Mouse (Mus musculus): ENCODE results near the gene Rfx4. TPM values are rescaled to one million over a fixed set of nuclear protein-coding genes. Genes with fewer than 3 reads are reported as not detected.

Gene Rfx4
- polyA plus RNA-seq, 1 experiment from 2014 or later: 1.3 TPM

DNA sequence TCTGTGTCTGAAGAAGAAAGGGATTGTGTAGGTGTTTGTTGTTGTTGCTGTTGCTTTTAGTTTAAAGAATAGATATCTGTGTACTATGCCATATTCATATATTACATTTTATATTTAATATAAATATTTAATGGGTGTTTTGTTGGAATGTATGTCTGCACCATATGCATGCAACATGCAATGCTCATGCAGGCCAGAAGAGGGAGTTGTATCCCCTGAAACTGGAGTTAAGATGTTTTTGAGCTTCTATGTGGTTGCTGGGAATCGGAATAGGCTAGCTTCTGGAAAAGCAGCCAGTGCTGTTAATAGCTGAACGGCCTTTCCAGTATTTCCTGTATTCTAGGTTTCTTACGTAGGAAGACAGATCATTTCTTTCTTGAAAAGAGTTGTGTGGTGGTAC is 189.8 kb downstream of the Rfx4 start:
- Histone ChIP-seq H3K4me2 (ENCODE audit: low read depth, severe bottlenecking) (no peak overlapping the region), H3K27ac (replicated peaks; ENCODE audit: low read depth, low read length) (no peak overlapping the region), H3K9me3 (ENCODE audit: control insufficient read depth, low read length) (no peaks in the 10 kb centered on the region), H3K36me3 (ENCODE audit: control insufficient read depth, insufficient read depth, low read length) (peaks cover 8% of the 10 kb centered on the region; the same call in 1 of the 2 replicates), H3K4me3 (ENCODE audit: low read depth, low read length) (no peak overlapping the region), H3K4me1 (ENCODE audit: control insufficient read depth, insufficient read depth, low read length) (no peaks in the 10 kb centered on the region), H3K27me3 (ENCODE audit: control insufficient read depth, insufficient read depth, low read length) (no peaks in the 10 kb centered on the region), H3K9ac (ENCODE audit: low read length) (no peak overlapping the region)
- DNase-seq (ENCODE audit: low spot score) (no peak), ATAC-seq (ENCODE audit: insufficient number of reproducible peaks, low FRiP score, low TSS enrichment, low read depth) (no peak)
- 88% methylated on average over 3 of the region's 3 CpGs for WGBS

DNA sequence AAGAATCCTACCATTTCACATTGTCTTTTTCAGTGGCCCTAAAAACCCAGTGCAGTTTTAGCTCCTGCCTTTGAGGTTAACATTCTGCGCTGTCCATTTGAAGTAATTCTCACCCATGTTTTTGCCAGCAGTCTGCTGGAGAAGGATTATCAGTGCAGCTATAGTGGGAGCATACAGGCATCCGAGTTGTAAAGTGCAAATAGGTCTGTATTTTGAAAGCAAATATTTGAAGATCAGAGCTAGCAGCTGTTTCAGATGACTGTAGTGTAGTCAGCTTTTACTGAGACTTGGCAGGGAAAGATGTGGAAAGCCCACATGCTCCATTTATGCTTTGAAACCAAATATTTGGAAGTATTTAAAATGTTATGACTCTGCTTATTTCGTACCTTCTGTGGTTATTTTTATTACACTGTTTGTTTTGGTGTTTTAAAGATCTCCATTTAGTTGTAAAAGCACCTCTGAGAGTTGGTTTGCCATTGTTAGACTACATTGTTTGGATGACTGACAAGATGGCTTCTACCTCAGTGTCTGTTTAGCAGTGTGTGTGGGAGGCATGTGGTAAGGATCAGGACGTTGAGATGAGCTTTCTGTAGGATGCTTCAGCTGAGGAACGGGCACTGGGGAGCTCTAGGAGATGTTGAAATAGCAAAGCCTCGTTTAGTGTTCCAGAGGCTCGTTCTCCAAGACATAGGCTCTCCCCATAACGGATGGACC is 193.3 kb downstream of the Rfx4 start:
- peaks cover 8% of the 10 kb centered on the region; the same call in 1 of the 2 replicates for H3K36me3 ChIP-seq (ENCODE audit: control insufficient read depth, insufficient read depth, low read length)

DNA sequence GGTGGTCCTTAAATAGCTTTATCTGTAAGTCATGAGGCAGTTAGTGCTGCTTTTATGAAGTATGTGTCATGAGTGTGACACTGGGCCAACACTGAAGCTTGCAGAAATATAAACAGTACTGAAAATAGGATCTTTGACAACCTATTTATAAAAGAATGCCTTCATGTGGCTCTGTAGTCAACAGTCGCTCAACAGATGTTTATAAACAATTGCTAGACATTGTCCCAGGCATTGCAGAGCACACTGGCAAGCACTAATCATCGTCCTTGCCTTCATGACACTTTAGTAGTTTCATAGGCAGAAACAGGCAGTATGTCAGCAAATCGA is 193.8 kb downstream of the Rfx4 start:
- ATAC-seq (ENCODE audit: insufficient number of reproducible peaks, low FRiP score, low TSS enrichment, low read depth) (no peak), DNase-seq (ENCODE audit: low spot score) (no peak)
- H3K9me3 ChIP-seq (ENCODE audit: control insufficient read depth, low read length): no peaks in the 10 kb centered on the region
- no peak overlapping the region for H3K4me3 ChIP-seq (ENCODE audit: low read depth, low read length)
- no peak overlapping the region for H3K4me2 ChIP-seq (ENCODE audit: low read depth, severe bottlenecking)
- peaks cover 8% of the 10 kb centered on the region; the same call in 1 of the 2 replicates for H3K36me3 ChIP-seq (ENCODE audit: control insufficient read depth, insufficient read depth, low read length)
- no peak overlapping the region for H3K27ac ChIP-seq (replicated peaks; ENCODE audit: low read depth, low read length)
- no peak overlapping the region for H3K9ac ChIP-seq (ENCODE audit: low read length)
- 86% methylated on average over 3 of the region's 3 CpGs for WGBS
- H3K4me1 ChIP-seq (ENCODE audit: control insufficient read depth, insufficient read depth, low read length): no peaks in the 10 kb centered on the region
- no peaks in the 10 kb centered on the region for H3K27me3 ChIP-seq (ENCODE audit: control insufficient read depth, insufficient read depth, low read length)

More for the DNA sequence above, 193.3 kb downstream of the Rfx4 start:
- Histone ChIP-seq H3K9ac (ENCODE audit: low read length) (no peak overlapping the region), H3K27ac (replicated peaks; ENCODE audit: low read depth, low read length) (no peak overlapping the region), H3K4me3 (ENCODE audit: low read depth, low read length) (no peak overlapping the region), H3K9me3 (ENCODE audit: control insufficient read depth, low read length) (no peaks in the 10 kb centered on the region), H3K4me1 (ENCODE audit: control insufficient read depth, insufficient read depth, low read length) (no peaks in the 10 kb centered on the region), H3K27me3 (ENCODE audit: control insufficient read depth, insufficient read depth, low read length) (no peaks in the 10 kb centered on the region), H3K4me2 (ENCODE audit: low read depth, severe bottlenecking) (no peak overlapping the region)
- ATAC-seq (ENCODE audit: insufficient number of reproducible peaks, low FRiP score, low TSS enrichment, low read depth): no peak
- DNase-seq (ENCODE audit: low spot score): no peak
- 83% methylated on average over 8 of the region's 8 CpGs for WGBS

DNA sequence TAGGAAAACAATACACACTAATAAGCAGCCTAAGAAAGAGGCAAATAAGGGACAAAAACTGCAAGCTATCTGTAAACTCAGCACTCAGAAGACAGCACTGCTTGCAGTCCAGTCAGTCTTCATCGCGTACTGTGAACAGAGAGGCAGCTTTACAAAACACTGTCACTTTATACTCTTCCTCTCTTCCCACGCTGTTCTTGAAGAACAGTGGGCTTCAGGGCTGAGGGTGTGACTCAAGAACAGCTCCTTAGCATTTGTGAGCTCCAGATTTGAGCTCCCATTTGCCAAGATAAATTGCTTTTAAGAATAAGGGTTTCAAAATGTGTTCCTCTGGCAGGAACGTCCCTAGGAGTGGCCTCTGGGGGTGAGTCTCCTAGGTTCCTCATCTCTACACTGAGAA is 194.5 kb downstream of the Rfx4 start:
- H3K36me3 ChIP-seq (ENCODE audit: control insufficient read depth, insufficient read depth, low read length): peaks cover 8% of the 10 kb centered on the region; the same call in 1 of the 2 replicates
- no peak for ATAC-seq (ENCODE audit: insufficient number of reproducible peaks, low FRiP score, low TSS enrichment, low read depth)
- 82% methylated on average over 4 of the region's 4 CpGs for WGBS
- H3K4me1 ChIP-seq (ENCODE audit: control insufficient read depth, insufficient read depth, low read length): no peaks in the 10 kb centered on the region
- H3K4me3 ChIP-seq (ENCODE audit: low read depth, low read length): no peak overlapping the region
- no peak overlapping the region for H3K9ac ChIP-seq (ENCODE audit: low read length)
- DNase-seq (ENCODE audit: low spot score): no peak
- no peak overlapping the region for H3K27ac ChIP-seq (replicated peaks; ENCODE audit: low read depth, low read length)
- no peaks in the 10 kb centered on the region for H3K27me3 ChIP-seq (ENCODE audit: control insufficient read depth, insufficient read depth, low read length)
- H3K9me3 ChIP-seq (ENCODE audit: control insufficient read depth, low read length): no peaks in the 10 kb centered on the region
- no peak overlapping the region for H3K4me2 ChIP-seq (ENCODE audit: low read depth, severe bottlenecking)

DNA sequence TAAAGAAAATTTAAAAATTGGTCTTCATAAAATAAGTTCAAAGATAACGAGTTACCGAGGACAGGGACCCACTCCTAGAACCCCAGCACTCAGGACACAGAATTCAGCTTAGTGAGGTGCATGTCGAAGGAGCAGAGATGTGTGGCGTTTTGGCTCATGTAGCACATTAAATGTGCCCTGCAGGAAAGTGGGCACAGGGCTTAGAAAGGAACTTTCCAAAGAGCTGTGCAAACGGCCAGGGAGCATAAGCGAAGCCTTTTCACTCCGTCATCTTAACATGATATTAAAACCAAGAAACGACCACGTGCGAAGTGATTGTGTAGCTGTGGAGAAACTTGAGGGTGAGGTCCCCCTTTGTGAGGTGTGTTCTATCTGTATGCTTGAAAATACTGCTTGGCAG is 198.4 kb downstream of the Rfx4 start:
- Histone ChIP-seq H3K9ac (ENCODE audit: low read length) (no peak overlapping the region), H3K36me3 (ENCODE audit: control insufficient read depth, insufficient read depth, low read length) (no peaks in the 10 kb centered on the region; the same call in 1 of the 2 replicates), H3K4me3 (ENCODE audit: low read depth, low read length) (no peak overlapping the region), H3K27me3 (ENCODE audit: control insufficient read depth, insufficient read depth, low read length) (no peaks in the 10 kb centered on the region), H3K9me3 (ENCODE audit: control insufficient read depth, low read length) (no peaks in the 10 kb centered on the region), H3K27ac (replicated peaks; ENCODE audit: low read depth, low read length) (no peak overlapping the region), H3K4me2 (ENCODE audit: low read depth, severe bottlenecking) (no peak overlapping the region), H3K4me1 (ENCODE audit: control insufficient read depth, insufficient read depth, low read length) (no peaks in the 10 kb centered on the region)
- WGBS: 93% methylated on average over 10 of the region's 10 CpGs
- DNase-seq (ENCODE audit: low spot score) (no peak), ATAC-seq (ENCODE audit: insufficient number of reproducible peaks, low FRiP score, low TSS enrichment, low read depth) (no peak)

Other genes with a start within 250 kb of the Rfx4 start
- gene Ckap4, start 222.0 kb upstream of the Rfx4 start, polyA plus RNA-seq (2014; fragmentation: Nextera tagmentation; extraction: Ambion mirVana): 75.8 and 87.6 TPM in 2 replicates
- 7.2 and 8.0 TPM in 2 replicates for gene Tcp11l2, start 179.4 kb upstream of the Rfx4 start, polyA plus RNA-seq (2014; fragmentation: Nextera tagmentation; extraction: Ambion mirVana)
- gene Polr3b, start 133.8 kb upstream of the Rfx4 start, polyA plus RNA-seq (2014; fragmentation: Nextera tagmentation; extraction: Ambion mirVana): 19.8 TPM in 2 replicates
- gene Ric8b, start 161.6 kb downstream of the Rfx4 start, polyA plus RNA-seq (2014; fragmentation: Nextera tagmentation; extraction: Ambion mirVana): 26.0 and 28.2 TPM in 2 replicates